Mouse (Mus musculus) CD8-positive naive resting alpha-beta T cell, adult 2 months (primary cell): ENCODE data around the gene Kcnj2.

ENCODE experiments used
- DNase-seq, 2 experiments: peaks; one replicate each; pipeline ENCODE4 v3.0.0; 2022; ENCODE audit warnings: low read depth in 2 of 2, low spot score in 2 of 2

Gene Kcnj2

GRCm38 (mm10) chr11:111088812-111089211, 22.8 kb downstream of the Kcnj2 start:
- DNase-seq = no peak

DNA sequence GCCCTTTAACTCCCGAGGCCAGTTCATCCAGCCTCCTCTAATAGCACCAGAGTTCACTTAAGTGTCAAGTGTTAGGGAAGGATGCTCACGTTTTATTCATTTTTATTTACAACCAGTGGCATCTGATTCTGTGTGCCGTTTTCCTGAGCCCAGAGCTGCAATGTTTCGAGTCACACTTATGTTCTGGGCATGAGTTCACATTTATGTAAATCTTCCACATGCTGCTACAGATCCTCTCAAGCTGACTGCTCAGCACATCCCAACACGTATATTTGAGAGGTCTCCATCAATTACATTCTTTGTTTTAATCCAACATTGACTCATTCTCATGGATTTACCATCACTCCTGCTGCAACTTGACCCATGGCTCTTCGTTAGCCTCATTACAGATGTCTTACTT, 25.2 kb downstream of the Kcnj2 start:
- DNase-seq = no peak

DNA sequence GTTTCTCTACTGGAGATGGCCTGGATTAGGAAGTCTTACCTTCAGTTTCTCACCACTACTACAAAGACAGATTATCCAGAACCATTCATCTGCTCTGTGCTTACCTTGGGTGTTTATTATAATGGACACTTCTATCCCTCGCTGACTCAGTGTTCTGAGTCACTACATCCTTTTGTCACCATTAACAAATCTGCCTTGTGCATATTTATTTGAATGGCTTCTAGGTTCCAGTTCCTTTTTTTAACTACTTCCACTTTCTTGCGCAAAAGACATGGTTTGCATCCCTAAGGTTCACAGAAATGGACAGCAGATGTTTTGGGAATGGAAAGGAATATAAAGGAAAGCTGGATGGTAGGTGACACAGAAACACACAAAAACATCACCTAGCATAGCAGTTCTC, 27.0 kb downstream of the Kcnj2 start:
- no peak for DNase-seq

DNA sequence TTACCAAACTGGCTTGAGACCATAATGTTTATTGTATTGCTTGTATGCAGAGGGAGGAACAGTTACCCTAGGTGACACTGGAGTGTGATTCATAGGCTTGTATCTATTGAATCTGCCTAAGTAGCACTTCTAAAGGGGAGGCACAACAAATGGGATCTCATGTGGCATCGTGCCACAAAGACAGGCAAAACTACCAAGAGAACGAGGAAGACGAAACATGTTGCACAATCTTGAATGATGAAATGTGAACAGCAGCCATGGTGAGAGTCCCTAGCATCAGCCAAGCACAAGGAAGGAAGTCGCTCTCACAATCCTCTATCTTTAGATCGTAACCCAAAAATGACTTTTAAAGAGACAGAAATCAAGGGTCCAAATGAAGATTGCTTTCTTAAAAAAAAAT, 30.6 kb downstream of the Kcnj2 start:
- no peak for DNase-seq

DNA sequence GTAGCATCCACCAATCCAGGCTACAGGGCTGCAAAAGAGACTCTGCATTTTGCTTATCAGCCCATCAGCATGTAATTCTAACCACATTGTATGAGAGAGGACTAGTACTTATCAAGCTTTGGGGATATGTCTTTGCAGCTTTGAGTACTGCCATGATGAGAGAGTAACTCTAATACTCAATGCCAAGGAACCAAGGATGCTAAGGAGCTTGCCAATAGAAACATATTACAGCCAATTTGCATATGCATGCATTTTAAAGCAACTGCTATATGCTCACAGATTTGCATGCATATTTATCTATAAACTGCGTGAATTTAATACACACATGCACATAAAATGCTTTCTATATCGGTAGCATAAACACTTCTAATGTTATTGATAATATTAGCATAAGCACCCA, 34.2 kb downstream of the Kcnj2 start:
- DNase-seq = no peak

- no peak for DNase-seq
These were observed 34.7 kb downstream of the Kcnj2 start for GRCm38 (mm10) chr11:111100651-111101050.

DNA sequence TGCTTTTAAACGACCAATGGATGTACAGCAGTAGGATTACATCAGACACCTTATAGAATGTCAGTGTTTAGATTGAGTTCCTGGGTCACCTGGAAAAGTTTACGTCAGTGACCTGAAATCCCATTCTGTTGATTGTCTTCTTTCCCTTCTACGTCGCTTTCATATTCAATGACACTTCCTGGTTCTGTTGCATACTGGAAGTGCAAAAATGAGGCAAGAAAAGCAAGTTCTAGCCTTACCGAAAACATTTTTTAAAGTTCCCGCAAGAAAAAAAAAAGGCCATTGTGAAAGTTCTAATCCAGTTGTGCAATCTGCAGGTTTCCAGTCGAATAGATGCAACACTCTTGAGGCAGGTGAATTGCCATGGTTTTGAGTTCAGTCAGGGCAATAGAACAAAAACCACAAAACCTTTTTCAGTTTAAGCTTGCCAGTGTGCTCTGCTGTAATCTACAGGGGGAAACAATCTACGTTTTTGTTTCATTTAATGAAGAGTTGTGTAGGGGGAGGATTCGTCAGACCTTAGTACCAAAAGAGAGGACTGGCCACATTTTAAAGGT, 35.7 kb downstream of the Kcnj2 start:
- DNase-seq = no peak

DNA sequence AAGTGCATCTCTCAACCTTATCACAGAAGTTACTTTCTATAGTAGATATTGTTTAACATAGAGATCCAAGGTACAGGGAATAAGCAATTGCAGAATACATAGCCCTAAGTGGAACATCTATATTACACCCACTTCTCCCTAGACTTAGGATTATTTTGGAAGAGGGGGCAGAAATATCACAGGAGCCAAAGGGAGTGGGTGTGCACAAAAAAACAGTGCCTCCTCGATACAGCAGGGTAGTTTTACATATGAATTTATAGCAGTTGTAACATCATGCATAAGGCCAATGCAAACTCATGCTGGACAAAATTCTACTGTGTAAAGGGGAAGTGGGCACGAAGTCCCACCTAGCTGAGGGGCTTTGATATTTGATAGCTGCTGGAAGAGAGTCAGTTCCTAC, 38.5 kb downstream of the Kcnj2 start:
- no peak for DNase-seq

GRCm38 (mm10) chr11:111108130-111108529, 42.2 kb downstream of the Kcnj2 start:
- no peak for DNase-seq

DNA sequence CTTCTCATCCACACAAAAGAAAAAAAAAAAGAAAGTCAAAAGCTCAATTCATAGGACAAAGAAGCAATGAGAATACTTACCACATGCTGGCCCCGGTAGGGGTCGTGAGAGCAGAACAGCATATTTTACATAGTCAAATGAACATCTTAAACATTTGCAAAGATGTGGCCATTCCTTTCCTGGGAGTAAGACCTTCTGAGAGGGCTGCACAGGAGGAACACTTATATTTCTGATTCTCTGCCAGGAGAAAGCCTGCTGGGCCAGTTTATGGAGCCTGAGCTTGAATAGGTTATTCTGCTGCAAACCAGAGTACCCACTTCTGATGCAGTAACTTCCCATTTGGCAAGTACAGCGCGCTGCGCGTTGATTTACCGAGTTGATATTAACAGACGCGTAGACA, 55.5 kb downstream of the Kcnj2 start:
- no peak for DNase-seq

GRCm38 (mm10) chr11:111123324-111123723, 57.4 kb downstream of the Kcnj2 start:
- DNase-seq = no peak

- no peak for DNase-seq
These were observed 60.0 kb downstream of the Kcnj2 start for GRCm38 (mm10) chr11:111125963-111126362.
